Mouse (Mus musculus) heart, embryonic 15.5 days (tissue): Measurements from ENCODE around the gene Bcl7b. TPM values are rescaled to one million over a fixed set of nuclear protein-coding genes. Genes with fewer than 3 reads are reported as not detected.

Experiments used
- ATAC-seq: fragments of 200-750 bp; cut with Nextera tagmentation; replicated peaks from 2 replicates; pipeline ENCODE4 v1.8.0; 2017; ENCODE audit warnings: low read depth, moderate TSS enrichment; ENCODE audit not compliant: insufficient number of reproducible peaks, insufficient read depth, low FRiP score
- H3K27ac ChIP-seq: fragments of 300-500 bp; sonication (generic); 2 replicates; pipeline ENCODE4 v1.5.1; 2015; ENCODE audit warnings: mild to moderate bottlenecking, inconsistent platforms
- H3K27me3 ChIP-seq: fragments of 300-500 bp; sonication (generic); 2 replicates; pipeline ENCODE4 v1.6.1; 2015; ENCODE audit warnings: inconsistent platforms
- H3K36me3 ChIP-seq: fragments of 300-500 bp; sonication (generic); 2 replicates; pipeline ENCODE4 v1.6.1; 2015; ENCODE audit warnings: mild to moderate bottlenecking, inconsistent platforms
- H3K4me1 ChIP-seq: fragments of 300-500 bp; sonication (generic); replicated peaks from 2 replicates; pipeline ENCODE4 v1.6.1; 2015; ENCODE audit warnings: inconsistent platforms
- H3K4me2 ChIP-seq: fragments of 300-500 bp; sonication (generic); 2 replicates; pipeline ENCODE4 v1.6.1; 2015; ENCODE audit warnings: inconsistent platforms, mild to moderate bottlenecking, moderate library complexity
- H3K4me3 ChIP-seq: fragments of 300-500 bp; sonication (generic); 2 replicates; pipeline ENCODE4 v1.5.1; 2015; ENCODE audit warnings: mild to moderate bottlenecking, inconsistent platforms
- H3K9ac ChIP-seq: fragments of 300-500 bp; sonication (generic); 2 replicates; pipeline ENCODE4 v1.6.1; 2015; ENCODE audit warnings: mild to moderate bottlenecking, inconsistent platforms
- H3K9me3 ChIP-seq: fragments of 300-500 bp; sonication (generic); replicated peaks from 2 replicates; pipeline ENCODE4 v1.6.1; 2016; ENCODE audit warnings: inconsistent platforms
- whole genome bisulfite sequencing: fragments of 180-500 bp; shearing (Covaris S2); methylation state at CpG from one replicate; pipeline ENCODE4 v1.1.7; 2015; ENCODE audit warnings: mixed read lengths; 5-methylcytosine and 5-hydroxymethylcytosine counted together
- polyA plus RNA-seq: library from polyadenylated mRNA; unstranded; fragments of >200 nt; fragmentation: Nextera tagmentation; extraction: Ambion mirVana; gene quantifications from 2 replicates; pipeline ENCODE4 v1.2.1, GENCODE M21; 2015

Bcl7b gene
- polyA plus RNA-seq, 1 experiment from 2014 or later = 39.3 TPM

GRCm38 (mm10) chr5:135145955-135146354 is 22.1 kb upstream of the Bcl7b start:
- Histone ChIP-seq H3K36me3 (no peaks in the 10 kb centered on the region), H3K9me3 (no peaks in the 10 kb centered on the region), H3K27me3 (no peaks in the 10 kb centered on the region), H3K4me2 (no peak overlapping the region), H3K4me1 (peaks cover 19% of the 10 kb centered on the region), H3K9ac (no peak overlapping the region), H3K4me3 (no peak overlapping the region), H3K27ac (no peak overlapping the region)
- ATAC-seq = no peak

- WGBS = under 1% methylated on average over 13 of the region's 13 CpGs
- ATAC-seq = no peak
- peaks cover 7% of the 10 kb centered on the region; the same call in 1 of the 2 replicates for H3K36me3 ChIP-seq
- peak overlapping the region; percentile 46 for H3K9ac ChIP-seq
- no peaks in the 10 kb centered on the region for H3K27me3 ChIP-seq
- no peaks in the 10 kb centered on the region for H3K9me3 ChIP-seq
- H3K4me3 ChIP-seq = peak overlapping the region; percentile 82
- peaks cover 20% of the 10 kb centered on the region for H3K4me1 ChIP-seq
- H3K4me2 ChIP-seq = peak overlapping the region; percentile 67
- peak overlapping the region; percentile 96 for H3K27ac ChIP-seq
These were observed 19.4 kb upstream of the Bcl7b start for GRCm38 (mm10) chr5:135148715-135149052.

GRCm38 (mm10) chr5:135149053-135149819 is 18.8 kb upstream of the Bcl7b start, which contains the start of gene Tbl2:
Tbl2 (plus strand) TSS chr5:135149657.
- Histone ChIP-seq H3K27me3 (no peaks in the 10 kb centered on the region), H3K4me1 (peaks cover 20% of the 10 kb centered on the region), H3K4me2 (peak within 1 kb of the TSS; percentile 82), H3K4me3 (peak within 1 kb of the TSS; percentile 82), H3K27ac (peak within 1 kb of the TSS; percentile 96), H3K9ac (peak within 1 kb of the TSS; percentile 85), H3K9me3 (no peaks in the 10 kb centered on the region), H3K36me3 (peaks cover 12% of the 10 kb centered on the region; the same call in 1 of the 2 replicates)
- WGBS = under 1% methylated on average over 63 of the region's 63 CpGs
- ATAC-seq = peak; percentile 98

GRCm38 (mm10) chr5:135149820-135150178 is 18.3 kb upstream of the Bcl7b start:
- ATAC-seq = no peak

GRCm38 (mm10) chr5:135156496-135156895 is 11.6 kb upstream of the Bcl7b start:
- Histone ChIP-seq H3K4me1 (no peaks in the 10 kb centered on the region; the same call in 1 of the 2 replicates), H3K27me3 (no peaks in the 10 kb centered on the region), H3K9me3 (no peaks in the 10 kb centered on the region), H3K36me3 (peaks cover 82% of the 10 kb centered on the region), H3K9ac (no peak overlapping the region), H3K4me3 (no peak overlapping the region), H3K4me2 (no peak overlapping the region), H3K27ac (no peak overlapping the region)
- no peak for ATAC-seq
- WGBS = 92% methylated on average over 4 of the region's 4 CpGs

More at GRCm38 (mm10) chr5:135149820-135150178, 18.3 kb upstream of the Bcl7b start:
- H3K27ac ChIP-seq = peak overlapping the region; percentile 96
- peak overlapping the region; percentile 82 for H3K4me3 ChIP-seq
- WGBS = 0% methylated on average over 23 of the region's 23 CpGs
- H3K36me3 ChIP-seq = peaks cover 17% of the 10 kb centered on the region; the same call in 1 of the 2 replicates
- peak overlapping the region; percentile 82 for H3K4me2 ChIP-seq
- peak overlapping the region; percentile 85 for H3K9ac ChIP-seq
- H3K4me1 ChIP-seq = peaks cover 20% of the 10 kb centered on the region
- H3K27me3 ChIP-seq = no peaks in the 10 kb centered on the region
- no peaks in the 10 kb centered on the region for H3K9me3 ChIP-seq

GRCm38 (mm10) chr5:135161221-135161620 is 6.9 kb upstream of the Bcl7b start:
- H3K4me1 ChIP-seq = no peaks in the 10 kb centered on the region
- H3K9me3 ChIP-seq = no peaks in the 10 kb centered on the region
- no peak overlapping the region for H3K4me2 ChIP-seq
- no peak for ATAC-seq
- 91% methylated on average over 4 of the region's 4 CpGs for WGBS
- peaks cover 67% of the 10 kb centered on the region for H3K36me3 ChIP-seq
- no peaks in the 10 kb centered on the region for H3K27me3 ChIP-seq
- H3K27ac ChIP-seq = no peak overlapping the region
- no peak overlapping the region for H3K4me3 ChIP-seq
- no peak overlapping the region for H3K9ac ChIP-seq

GRCm38 (mm10) chr5:135161650-135162049 is 6.4 kb upstream of the Bcl7b start:
- no peak overlapping the region for H3K27ac ChIP-seq
- no peaks in the 10 kb centered on the region for H3K9me3 ChIP-seq
- H3K4me1 ChIP-seq = no peaks in the 10 kb centered on the region
- ATAC-seq = no peak
- peaks cover 62% of the 10 kb centered on the region for H3K36me3 ChIP-seq
- H3K4me2 ChIP-seq = no peak overlapping the region
- H3K4me3 ChIP-seq = no peak overlapping the region
- no peaks in the 10 kb centered on the region for H3K27me3 ChIP-seq
- WGBS = 76% methylated on average over 7 of the region's 7 CpGs
- no peak overlapping the region for H3K9ac ChIP-seq

- H3K4me2 ChIP-seq = no peak overlapping the region
- no peak overlapping the region for H3K4me3 ChIP-seq
- no peaks in the 10 kb centered on the region for H3K9me3 ChIP-seq
- WGBS = 89% methylated on average over 8 of the region's 8 CpGs
- ATAC-seq = no peak
- H3K9ac ChIP-seq = no peak overlapping the region
- no peaks in the 10 kb centered on the region for H3K27me3 ChIP-seq
- no peak overlapping the region for H3K27ac ChIP-seq
- peaks cover 55% of the 10 kb centered on the region for H3K36me3 ChIP-seq
- no peaks in the 10 kb centered on the region for H3K4me1 ChIP-seq
These were observed 5.7 kb upstream of the Bcl7b start for GRCm38 (mm10) chr5:135162361-135162760.

- H3K27ac ChIP-seq = no peak overlapping the region
- H3K4me3 ChIP-seq = no peak overlapping the region
- H3K36me3 ChIP-seq = peaks cover 52% of the 10 kb centered on the region
- no peak overlapping the region for H3K9ac ChIP-seq
- H3K4me1 ChIP-seq = peaks cover under 1% of the 10 kb centered on the region; the same call in 1 of the 2 replicates
- no peaks in the 10 kb centered on the region for H3K27me3 ChIP-seq
- H3K9me3 ChIP-seq = no peaks in the 10 kb centered on the region
- no peak for ATAC-seq
- 90% methylated on average over 6 of the region's 6 CpGs for WGBS
- no peak overlapping the region for H3K4me2 ChIP-seq
These were observed 5.3 kb upstream of the Bcl7b start for GRCm38 (mm10) chr5:135162821-135163220.

- no peak overlapping the region for H3K4me3 ChIP-seq
- H3K4me1 ChIP-seq = peaks cover 14% of the 10 kb centered on the region; the same call in 1 of the 2 replicates
- no peak overlapping the region for H3K4me2 ChIP-seq
- peaks cover 21% of the 10 kb centered on the region for H3K36me3 ChIP-seq
- no peak for ATAC-seq
- no peak overlapping the region for H3K27ac ChIP-seq
- H3K9me3 ChIP-seq = no peaks in the 10 kb centered on the region
- H3K9ac ChIP-seq = no peak overlapping the region
- no peaks in the 10 kb centered on the region for H3K27me3 ChIP-seq
- 76% methylated on average over 4 of the region's 4 CpGs for WGBS
These were observed 1.2 kb upstream of the Bcl7b start for GRCm38 (mm10) chr5:135166909-135167308.

GRCm38 (mm10) chr5:135167469-135167868 is 614 bp upstream of the Bcl7b start:
- Histone ChIP-seq H3K4me3 (no peak overlapping the region), H3K27me3 (no peaks in the 10 kb centered on the region), H3K9me3 (no peaks in the 10 kb centered on the region), H3K4me2 (no peak overlapping the region), H3K4me1 (peaks cover 14% of the 10 kb centered on the region; the same call in 1 of the 2 replicates), H3K9ac (no peak overlapping the region), H3K27ac (no peak overlapping the region; the same call in 1 of the 2 replicates), H3K36me3 (peaks cover 22% of the 10 kb centered on the region)
- 91% methylated on average over 4 of the region's 4 CpGs for WGBS
- ATAC-seq = no peak

GRCm38 (mm10) chr5:135169479-135169878 is 1.4 kb downstream of the Bcl7b start:
- Histone ChIP-seq H3K36me3 (peaks cover 30% of the 10 kb centered on the region), H3K4me2 (peak overlapping the region; percentile 81), H3K4me1 (peaks cover 14% of the 10 kb centered on the region; the same call in 1 of the 2 replicates), H3K27ac (no peak overlapping the region), H3K4me3 (peak overlapping the region; percentile 81), H3K27me3 (no peaks in the 10 kb centered on the region), H3K9me3 (no peaks in the 10 kb centered on the region), H3K9ac (peak overlapping the region; percentile 60)
- ATAC-seq = no peak
- 84% methylated on average over 5 of the region's 5 CpGs for WGBS
